Mouse (Mus musculus) forebrain, embryonic 16.5 days (tissue): ENCODE data around the gene Rps28. TPM values are rescaled to one million over a fixed set of nuclear protein-coding genes. Genes with fewer than 3 reads are reported as not detected.

Source experiments
- polyA plus RNA-seq: library from polyadenylated mRNA; unstranded; fragments of >200 nt; fragmentation: Nextera tagmentation; extraction: Ambion mirVana; gene quantifications from 2 replicates; pipeline ENCODE4 v1.2.1, GENCODE M21; 2015

Rps28 gene
- polyA plus RNA-seq, 1 experiment from 2014 or later, result 480 TPM

Other genes starting within 250 kb of the Rps28 start
- 49.0 and 58.2 TPM in 2 replicates for gene Zfp414, start 195.5 kb downstream of the Rps28 start, polyA plus RNA-seq
- gene Pram1, start 186.5 kb downstream of the Rps28 start, polyA plus RNA-seq, result 0.52 TPM in 1 of 2 replicates, not detected in the other
- 255 and 258 TPM in 2 replicates for gene Hnrnpm, start 137.7 kb downstream of the Rps28 start, polyA plus RNA-seq
- 73.0 and 77.8 TPM in 2 replicates for gene March2, start 105.9 kb downstream of the Rps28 start, polyA plus RNA-seq
- gene Rab11b, start 64.0 kb downstream of the Rps28 start, polyA plus RNA-seq, result 411 and 469 TPM in 2 replicates
- 15.5 and 16.2 TPM in 2 replicates for gene Angptl4, start 42.7 kb downstream of the Rps28 start, polyA plus RNA-seq
- 40.5 and 45.4 TPM in 2 replicates for gene Kank3, start 14.0 kb downstream of the Rps28 start, polyA plus RNA-seq
- 386 and 402 TPM in 2 replicates for gene Ndufa7, start within 50 bp of the Rps28 start, polyA plus RNA-seq
- gene Cd320, start 18.5 kb upstream of the Rps28 start, polyA plus RNA-seq, result 55.5 and 62.0 TPM in 2 replicates
- gene Gm7029, start 49.3 kb upstream of the Rps28 start, polyA plus RNA-seq, result not detected in 2 replicates
- gene Kifc1, start 66.1 kb upstream of the Rps28 start, polyA plus RNA-seq, result 3.7 and 4.6 TPM in 2 replicates
- gene Platr17, start 80.6 kb upstream of the Rps28 start, polyA plus RNA-seq, result 0.32 and 0.54 TPM in 2 replicates
- gene Daxx, start 84.9 kb upstream of the Rps28 start, polyA plus RNA-seq, result 61.5 and 63.1 TPM in 2 replicates
- 13.7 and 15.4 TPM in 2 replicates for gene Tapbp, start 91.3 kb upstream of the Rps28 start, polyA plus RNA-seq
- 17.1 and 17.2 TPM in 2 replicates for gene Zbtb22, start 91.3 kb upstream of the Rps28 start, polyA plus RNA-seq
- 40.8 and 52.3 TPM in 2 replicates for gene Rgl2, start 105.0 kb upstream of the Rps28 start, polyA plus RNA-seq
- 182 and 196 TPM in 2 replicates for gene Pfdn6, start 115.8 kb upstream of the Rps28 start, polyA plus RNA-seq
- 26.1 and 29.4 TPM in 2 replicates for gene Wdr46, start 116.1 kb upstream of the Rps28 start, polyA plus RNA-seq
- gene B3galt4, start 126.9 kb upstream of the Rps28 start, polyA plus RNA-seq, result 10.0 and 13.2 TPM in 2 replicates
- gene Vps52, start 131.2 kb upstream of the Rps28 start, polyA plus RNA-seq, result 79.5 and 81.0 TPM in 2 replicates
- 811 and 837 TPM in 2 replicates for gene Rps18, start 131.4 kb upstream of the Rps28 start, polyA plus RNA-seq
- gene H2-K1, start 175.8 kb upstream of the Rps28 start, polyA plus RNA-seq, result 9.4 and 9.9 TPM in 2 replicates
- gene Ring1, start 200.1 kb upstream of the Rps28 start, polyA plus RNA-seq, result 16.0 and 20.4 TPM in 2 replicates
- 63.9 and 65.4 TPM in 2 replicates for gene H2-Ke6, start 203.5 kb upstream of the Rps28 start, polyA plus RNA-seq
- gene Slc39a7, start 207.1 kb upstream of the Rps28 start, polyA plus RNA-seq, result 148 and 157 TPM in 2 replicates
- gene Rxrb, start 207.2 kb upstream of the Rps28 start, polyA plus RNA-seq, result 55.6 and 60.2 TPM in 2 replicates
- gene Col11a2, start 214.9 kb upstream of the Rps28 start, polyA plus RNA-seq, result 2.3 and 4.0 TPM in 2 replicates